Comparison of ENCODE assay signal across 20 mouse cellular contexts in genomic region chr11:58096160-58096559, GRCm38 (mm10). TPM values are rescaled to one million over a fixed set of nuclear protein-coding genes. Genes with fewer than 3 reads are reported as not detected.
DNase-seq lines count a peak whose midpoint lies in the region; ATAC-seq and TF ChIP-seq lines count a peak whose summit lies in the region.
"Had no signal": no experiment of that assay in that cellular context is flagged by ENCODE, and none has a peak within 500 bp of the region (broad histone marks: within the 10 kb centered on the region; RNA-seq: fewer than 3 reads in every experiment).

No protein-coding gene starts in this region.

- intact Hi-C loops in gastrocnemius, postnatal 36 days (cut with DNase I): no loop called here

- H3K9me3 ChIP-seq in liver, postnatal 0 days (ENCODE audit: low read length): no peaks in the 10 kb centered on the region
- H3K9me3 ChIP-seq: heart, embryonic 13.5 days; neural tube, embryonic 12.5 days had no signal

- WGBS in liver, postnatal 0 days (ENCODE audit: insufficient replicate concordance): 28% methylated on average over 5 of the region's 5 CpGs
- WGBS in kidney, adult 2 months: 67% methylated on average over 5 of the region's 5 CpGs

- H3K4me2 ChIP-seq in liver, postnatal 0 days (ENCODE audit: low read depth, low read length): no peak overlapping the region
- H3K4me2 ChIP-seq: heart, embryonic 13.5 days; neural tube, embryonic 12.5 days had no signal

- peak; percentile 94 for ATAC-seq in CD4-positive, CD25-positive, alpha-beta regulatory T cell, adult 4 months
- ATAC-seq in liver, postnatal 0 days: peak; percentile 8; the same call in 1 of the 2 replicates
- ATAC-seq: forebrain, embryonic 16.5 days had no signal

- peak overlapping the region; percentile 44 for H3K27ac ChIP-seq in liver, postnatal 0 days (ENCODE audit: low read depth)
- no peak overlapping the region for H3K27ac ChIP-seq in kidney, adult 2 months (ENCODE audit: insufficient read depth, low read depth, low read length)
- H3K27ac ChIP-seq: heart, embryonic 13.5 days; neural tube, embryonic 12.5 days had no signal

- no peak for TF ChIP-seq POLR2A in kidney, adult 2 months (IDR thresholded peaks at IDR 0.05; ENCODE audit: low read depth, low read length)

- no peak for TF ChIP-seq EP300 in liver, postnatal 0 days (IDR thresholded peaks at IDR 0.05; ENCODE audit: low read depth)

- H3K36me3 ChIP-seq in liver, postnatal 0 days (replicated peaks; ENCODE audit: insufficient read depth, low read length): no peaks in the 10 kb centered on the region
- no peaks in the 10 kb centered on the region for H3K36me3 ChIP-seq in kidney, adult 2 months (ENCODE audit: control insufficient read depth, insufficient read depth, low read length)
- H3K36me3 ChIP-seq: heart, embryonic 13.5 days; neural tube, embryonic 12.5 days had no signal

- peak; percentile 10 for DNase-seq in lung, postnatal 10 days
- no peak for DNase-seq in lung, postnatal 4 days
- DNase-seq in liver, postnatal 0 days: no peak
- peak; percentile 64 for DNase-seq in thymus, postnatal 0 days (ENCODE audit: low spot score)
- DNase-seq in gastrocnemius, postnatal 36 days: no peak
- DNase-seq in cerebellum, adult 11-12 months: no peak
- DNase-seq in kidney, adult 2 months: no peak
- DNase-seq: kidney, postnatal 14 days; lung, adult 2 months; midbrain, embryonic 14.5 days; retina, postnatal 1 day had no signal

- TF ChIP-seq CTCF in liver, postnatal 0 days (IDR thresholded peaks at IDR 0.05; ENCODE audit: low read depth): no peak
- no peak for TF ChIP-seq CTCF in kidney, adult 2 months (conservative IDR thresholded peaks at IDR 0.05; ENCODE audit: insufficient read depth, insufficient read length, low read depth, low read length)

- H3K4me3 ChIP-seq in liver, postnatal 0 days (ENCODE audit: low read depth, low read length): no peak overlapping the region
- H3K4me3 ChIP-seq in kidney, adult 2 months (ENCODE audit: insufficient read depth, low read depth, low read length): no peak overlapping the region
- H3K4me3 ChIP-seq: heart, embryonic 13.5 days; neural tube, embryonic 12.5 days had no signal

- peaks cover 17% of the 10 kb centered on the region; the same call in 1 of the 2 replicates for H3K4me1 ChIP-seq in liver, postnatal 0 days (ENCODE audit: insufficient read depth)
- 0 out of 2 replicates have a peak, but pooled peaks cover 4% of the 10 kb centered on the region for H3K4me1 ChIP-seq in kidney, adult 2 months (ENCODE audit: control insufficient read depth, insufficient read depth, low read length)

- no peaks in the 10 kb centered on the region for H3K27me3 ChIP-seq in liver, postnatal 0 days (ENCODE audit: insufficient read depth, low read length)
- H3K27me3 ChIP-seq in kidney, adult 2 months (replicated peaks; ENCODE audit: control insufficient read depth, insufficient read depth, low read length): no peaks in the 10 kb centered on the region

- no peak overlapping the region for H3K9ac ChIP-seq in liver, postnatal 0 days (replicated peaks)
- H3K9ac ChIP-seq: heart, embryonic 13.5 days; neural tube, embryonic 12.5 days had no signal

RNA-seq across cellular contexts. Expression of gene Gm12248, which starts 3.2 kb away (rescaled TPM):
- under 1 TPM; 0.38 to 0.71 TPM for polyA plus RNA-seq in CD4-positive, CD25-positive, alpha-beta regulatory T cell, adult 4 months (2017; shearing (Covaris generic))
- not detected in 2 replicates for polyA plus RNA-seq in liver, postnatal 0 days (2015; fragmentation: Nextera tagmentation; extraction: Ambion mirVana)
- polyA plus RNA-seq in thymus, postnatal 0 days (2015; fragmentation: Nextera tagmentation; extraction: Ambion mirVana): 0.12 and 0.38 TPM in 2 replicates
- not detected for total RNA-seq in gastrocnemius, postnatal 36 days (2021)
- 0.16 TPM in 2 replicates for polyA plus RNA-seq in kidney, adult 2 months (2012; rRNA removed)
- total RNA-seq: gastrocnemius, adult 8-10 months; hematopoietic stem cell, adult 5-6 weeks; layer of hippocampus, postnatal 25 days; left cerebral cortex, postnatal 4 days had no signal
- polyA plus RNA-seq: forebrain, embryonic 16.5 days; heart, embryonic 13.5 days; intestine, embryonic 14.5 days; midbrain, embryonic 14.5 days; neural tube, embryonic 12.5 days had no signal

RNA-seq across cellular contexts. Expression of gene Cnot8, which starts 7.8 kb away (rescaled TPM):
- 10 to 100 TPM; 89.2 to 97.8 TPM for polyA plus RNA-seq in CD4-positive, CD25-positive, alpha-beta regulatory T cell, adult 4 months (2017; shearing (Covaris generic))
- 24.3 and 26.2 TPM in 2 replicates for polyA plus RNA-seq in liver, postnatal 0 days (2015; fragmentation: Nextera tagmentation; extraction: Ambion mirVana)
- polyA plus RNA-seq in thymus, postnatal 0 days (2015; fragmentation: Nextera tagmentation; extraction: Ambion mirVana): 155 TPM in 2 replicates
- 10 to 100 TPM; 27.0 to 31.4 TPM for total RNA-seq in gastrocnemius, postnatal 36 days (2021)
- polyA plus RNA-seq in kidney, adult 2 months (2012; rRNA removed): 43.8 and 47.2 TPM in 2 replicates

Comparison
In these comparisons a context has a peak if more than half of its experiments do, and no peak if none do; other contexts are left out.
1. DNase-seq: peak in lung, postnatal 10 days (single experiment) and thymus, postnatal 0 days (single experiment); none in lung, postnatal 4 days (0 of 2), liver, postnatal 0 days (single experiment), gastrocnemius, postnatal 36 days (0 of 2), cerebellum, adult 11-12 months (single experiment) and kidney, adult 2 months (single experiment).